Mouse (Mus musculus) layer of hippocampus, postnatal 10 days (tissue): Measurements from ENCODE around the gene Ak6. TPM values are rescaled to one million over a fixed set of nuclear protein-coding genes. Genes with fewer than 3 reads are reported as not detected.

ENCODE experiments used
- DNase-seq, 2 experiments: peaks; one replicate each; pipeline ENCODE4 v3.0.0; 2021; ENCODE audit warnings: low spot score in 2 of 2
- total RNA-seq, 2 experiments: library from RNA; stranded (reverse); gene quantifications; 2 replicates each; pipeline ENCODE4 v1.2.3; 2021

Ak6 gene
- total RNA-seq, 2 experiments from 2014 or later: 93.8 to 114 TPM

- DNase-seq: peak; percentile 63 to 65
Observed at GRCm38 (mm10) chr13:100659864-100660456, 9.2 kb downstream of the Ak6 start.

- DNase-seq: peak; percentile 8 to 15
Observed at GRCm38 (mm10) chr13:100669291-100670022, 18.7 kb downstream of the Ak6 start, which contains the start of gene Ccdc125. Ccdc125 (plus strand) TSS chr13:100669717.

- no peak for DNase-seq
Observed at GRCm38 (mm10) chr13:100670181-100670741, 19.5 kb downstream of the Ak6 start.

- DNase-seq: no peak
Observed at GRCm38 (mm10) chr13:100675936-100676635, 25.3 kb downstream of the Ak6 start.

GRCm38 (mm10) chr13:100681615-100682014 lies 30.8 kb downstream of the Ak6 start:
- no peak for DNase-seq

GRCm38 (mm10) chr13:100682837-100683236 lies 32.1 kb downstream of the Ak6 start:
- no peak for DNase-seq

- no peak for DNase-seq
Observed at GRCm38 (mm10) chr13:100684355-100684754, 33.6 kb downstream of the Ak6 start.

GRCm38 (mm10) chr13:100687513-100687912 lies 36.7 kb downstream of the Ak6 start:
- no peak for DNase-seq

- DNase-seq: no peak
Observed at GRCm38 (mm10) chr13:100697541-100697940, 46.8 kb downstream of the Ak6 start.

GRCm38 (mm10) chr13:100698866-100699265 lies 48.1 kb downstream of the Ak6 start:
- DNase-seq: no peak

GRCm38 (mm10) chr13:100703468-100703867 lies 52.7 kb downstream of the Ak6 start:
- DNase-seq: no peak

- no peak for DNase-seq
Observed at GRCm38 (mm10) chr13:100706206-100706605, 55.4 kb downstream of the Ak6 start.

- DNase-seq: no peak
Observed at GRCm38 (mm10) chr13:100715467-100715866, 64.7 kb downstream of the Ak6 start.

Other genes with a start within 250 kb of the Ak6 start
- under 1 TPM; 0.18 to 0.27 TPM for gene Naip1, start 198.1 kb upstream of the Ak6 start, total RNA-seq
- gene Gtf2h2, start 158.4 kb upstream of the Ak6 start, total RNA-seq: 10 to 100 TPM; 40.2 to 49.9 TPM
- 10 to 100 TPM; 14.7 to 15.8 TPM for gene Ocln, start 98.3 kb upstream of the Ak6 start, total RNA-seq
- gene Marveld2, start 34.0 kb upstream of the Ak6 start, total RNA-seq: 1 to 10 TPM; 1.9 to 2.8 TPM
- 10 to 100 TPM; 13.6 to 13.9 TPM for gene Rad17, start 72 bp downstream of the Ak6 start, total RNA-seq
- gene Taf9, start 600 bp downstream of the Ak6 start, total RNA-seq: 10 to 100 TPM; 24.1 to 32.1 TPM
- 1 to 10 TPM in 1 of 2 experiments, under 1 TPM in 1; 0.54 to 1.2 TPM for gene Ccdc125, start 18.7 kb downstream of the Ak6 start, total RNA-seq
- gene Cdk7, start 80.0 kb downstream of the Ak6 start, total RNA-seq: 10 to 100 TPM; 33.7 to 34.7 TPM
- gene Mrps36, start 93.7 kb downstream of the Ak6 start, total RNA-seq: 10 to 100 TPM; 59.0 to 60.2 TPM
- gene Cenph, start 124.9 kb downstream of the Ak6 start, total RNA-seq: 1 to 10 TPM; 2.4 TPM
- 1 to 10 TPM; 5.2 to 7.0 TPM for gene Ccnb1, start 135.6 kb downstream of the Ak6 start, total RNA-seq
- 10 to 100 TPM; 32.7 to 38.1 TPM for gene Slc30a5, start 182.4 kb downstream of the Ak6 start, total RNA-seq